Mouse (Mus musculus): ENCODE data around the gene Gm37240.

- TF ChIP-seq ZC3H11A (IDR thresholded peaks at IDR 0.05; ENCODE audit: borderline replicate concordance, low read depth, low read length) (no peak), ZNF384 (IDR thresholded peaks at IDR 0.05; ENCODE audit: low read depth, low read length) (no peak), MAFK (IDR thresholded peaks at IDR 0.05; ENCODE audit: insufficient read depth, low read depth, low read length) (no peak), CHD2 (IDR thresholded peaks at IDR 0.05; ENCODE audit: low read depth, low read length) (no peak), HCFC1 (IDR thresholded peaks at IDR 0.05; ENCODE audit: borderline replicate concordance, insufficient read depth, low read length) (no peak)
These were observed 920.0 kb downstream of the Gm37240 start for GRCm38 (mm10) chr3:84967364-84967763.

All from ES-E14 (cell line).